Mouse (Mus musculus): ENCODE results near the gene Gm19935. TPM values are rescaled to one million over a fixed set of nuclear protein-coding genes. Genes with fewer than 3 reads are reported as not detected.

Gm19935 gene
- total and polyA plus RNA-seq, 3 experiments: not detected

DNA sequence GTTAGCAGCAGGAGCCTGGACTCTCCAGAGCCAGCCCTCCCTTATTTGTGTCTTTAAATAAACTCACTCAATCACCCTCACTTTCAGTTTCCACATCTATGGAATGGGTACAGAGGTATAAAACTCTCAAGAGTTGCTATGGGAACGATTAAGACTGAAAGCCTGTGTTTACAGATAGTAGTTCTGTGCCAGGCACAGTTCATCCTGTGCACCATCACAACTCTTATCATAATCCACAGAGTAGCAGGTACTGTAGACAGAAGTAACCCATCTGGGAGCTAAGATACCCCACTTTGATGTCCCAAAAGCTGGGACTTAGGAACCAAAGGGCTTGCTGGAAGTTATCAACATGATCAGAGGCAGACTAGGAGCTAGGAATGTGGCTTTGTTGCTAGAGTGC is 12.6 kb upstream of the Gm19935 start:
- DNase-seq (ENCODE audit: extremely low read depth): no peak
- Histone ChIP-seq H3K27ac (ENCODE audit: insufficient read depth, low read depth) (0 out of 2 replicates have a peak overlapping the region, but pooled peaks have one; percentile 53), H3K4me2 (ENCODE audit: insufficient read depth, low read depth, poor library complexity, severe bottlenecking) (peak overlapping the region; percentile 87), H3K4me3 (replicated peaks in 1 of 3; ENCODE audit: low read depth in 2 of 3, low read length in 2 of 3, poor library complexity in 1 of 3) (peak overlapping the region in 2 of 3 experiments; percentile 58 to 81), H3K27me3 (replicated peaks) (no peaks in the 10 kb centered on the region), H3K4me1 (ENCODE audit: control insufficient read depth in 1 of 2, insufficient read depth in 2 of 2) (peaks cover 21 to 56% of the 10 kb centered on the region in 2 experiments), H3K36me3 (replicated peaks in 1 of 2; ENCODE audit: control insufficient read depth in 1 of 2, insufficient read depth in 1 of 2, low read length in 1 of 2) (no peaks in the 10 kb centered on the region), H3K9ac (ENCODE audit: insufficient read depth, low read depth) (peak overlapping the region; percentile 55), H3K9me3 (replicated peaks; ENCODE audit: low read length) (no peaks in the 10 kb centered on the region), H3K79me2 (replicated peaks; ENCODE audit: control insufficient read depth, extremely low read depth, insufficient read depth, poor library complexity, severe bottlenecking) (peaks cover 29% of the 10 kb centered on the region)
- in situ Hi-C loops (cut with MboI; ENCODE audit: low pct_ligation_motif_present, low pct_unique_long_range_greater_than_20kb, low sequenced_read_pairs) (loop anchor here (10.0 kb wide), 1 partner anchor 195 kb away; no protein-coding TSS in a partner anchor), dilution Hi-C loops (cut with MboI; ENCODE audit: extremely low pct_ligation_motif_present, extremely low pct_unique_long_range_greater_than_20kb, low sequenced_read_pairs) (no loop called here)
- TF ChIP-seq MAX (IDR thresholded peaks at IDR 0.05; ENCODE audit: low read length) (no peak), MAZ (IDR thresholded peaks at IDR 0.05; ENCODE audit: low read depth, low read length) (peak; percentile 15; the same call in 1 of the 2 replicates)

DNA sequence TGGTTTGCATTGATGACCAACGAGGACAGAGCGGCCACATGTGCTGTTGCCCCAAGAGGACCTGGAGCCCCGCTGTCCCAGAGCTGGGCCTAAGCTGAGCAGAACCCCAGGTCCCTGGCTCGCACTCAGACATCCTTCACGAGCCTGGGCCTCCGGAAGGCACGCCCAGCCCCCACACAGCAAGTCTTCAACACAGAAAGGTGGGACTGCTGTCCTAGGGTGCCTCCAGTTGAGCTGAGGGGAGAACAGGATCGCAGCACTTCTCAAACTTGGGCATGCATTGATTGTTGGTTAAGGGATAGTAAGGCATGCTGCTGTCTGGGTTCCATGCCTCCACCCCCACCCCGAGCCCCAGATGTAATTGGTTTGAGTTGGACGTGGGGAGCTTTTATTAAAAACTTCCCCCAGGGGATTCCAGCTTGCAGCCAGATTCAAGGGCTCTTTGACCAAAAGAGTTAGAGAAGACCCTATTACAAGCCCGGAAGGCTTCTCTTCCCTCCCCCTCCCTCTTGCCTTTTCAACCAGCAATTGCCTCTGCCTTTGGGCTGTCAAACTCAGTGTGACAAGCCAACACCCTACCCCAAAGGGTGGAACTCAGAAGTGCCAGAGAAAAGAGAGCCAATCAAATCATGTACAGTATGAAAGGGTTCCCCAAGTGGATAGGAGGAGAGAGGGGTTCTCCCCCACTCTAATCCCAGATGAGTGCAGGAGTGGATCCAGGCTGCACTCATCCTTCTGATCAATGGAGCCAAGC is 12.0 kb upstream of the Gm19935 start:
- no peak for DNase-seq (ENCODE audit: extremely low read depth)
- peak overlapping the region; percentile 87 for H3K4me2 ChIP-seq (ENCODE audit: insufficient read depth, low read depth, poor library complexity, severe bottlenecking)
- no peaks in the 10 kb centered on the region for H3K27me3 ChIP-seq (replicated peaks)
- peaks cover 28% of the 10 kb centered on the region for H3K79me2 ChIP-seq (replicated peaks; ENCODE audit: control insufficient read depth, extremely low read depth, insufficient read depth, poor library complexity, severe bottlenecking)
- no peaks in the 10 kb centered on the region for H3K36me3 ChIP-seq (replicated peaks in 1 of 2; ENCODE audit: control insufficient read depth in 1 of 2, insufficient read depth in 1 of 2, low read length in 1 of 2)
- peak overlapping the region; percentile 55 for H3K9ac ChIP-seq (ENCODE audit: insufficient read depth, low read depth)
- H3K27ac ChIP-seq (ENCODE audit: insufficient read depth, low read depth): peak overlapping the region; percentile 34
- in situ Hi-C loops (cut with MboI; ENCODE audit: low pct_ligation_motif_present, low pct_unique_long_range_greater_than_20kb, low sequenced_read_pairs) (loop anchor here (10.0 kb wide), 1 partner anchor 196 kb away; no protein-coding TSS in a partner anchor), dilution Hi-C loops (cut with MboI; ENCODE audit: extremely low pct_ligation_motif_present, extremely low pct_unique_long_range_greater_than_20kb, low sequenced_read_pairs) (no loop called here)
- H3K4me1 ChIP-seq (ENCODE audit: control insufficient read depth in 1 of 2, insufficient read depth in 2 of 2): peaks cover 20 to 56% of the 10 kb centered on the region in 2 experiments
- H3K9me3 ChIP-seq (replicated peaks; ENCODE audit: low read length): no peaks in the 10 kb centered on the region
- peak overlapping the region; percentile 58 to 81 (median 66) for H3K4me3 ChIP-seq (replicated peaks in 1 of 3; ENCODE audit: low read depth in 2 of 3, low read length in 2 of 3, poor library complexity in 1 of 3)
- no peak for TF ChIP-seq NELFE (IDR thresholded peaks at IDR 0.05; ENCODE audit: low read depth, low read length)
- TF ChIP-seq MEF2A (IDR thresholded peaks at IDR 0.05; ENCODE audit: borderline replicate concordance, low read depth, low read length): no peak
- TF ChIP-seq POLR2A (IDR thresholded peaks at IDR 0.05; ENCODE audit: low read depth, low read length): no peak
- TF ChIP-seq NRF1 (IDR thresholded peaks at IDR 0.05; ENCODE audit: low read depth, low read length): no peak
- TF ChIP-seq MXI1 (IDR thresholded peaks at IDR 0.05; ENCODE audit: low read depth, low read length): peak; percentile 40; the same call in 1 of the 2 replicates
- TF ChIP-seq JUND (conservative IDR thresholded peaks at IDR 0.05; ENCODE audit: low read depth, low read length): no peak
- TF ChIP-seq RCOR1 (conservative IDR thresholded peaks at IDR 0.05; ENCODE audit: low read depth, low read length): no peak
- TF ChIP-seq ETS1 (conservative IDR thresholded peaks at IDR 0.05; ENCODE audit: low read depth, low read length): no peak
- TF ChIP-seq CTCF (conservative IDR thresholded peaks at IDR 0.05 in 1 of 2, IDR thresholded peaks at IDR 0.05 in 1 of 2; ENCODE audit: low read depth in 2 of 2, low read length in 2 of 2): no peak
- TF ChIP-seq UBTF (IDR thresholded peaks at IDR 0.05; ENCODE audit: low read depth, low read length): 0 out of 2 replicates have a peak, but pooled peaks have one; percentile 17
- TF ChIP-seq SMC3 (IDR thresholded peaks at IDR 0.05; ENCODE audit: low read depth, low read length): no peak; the same call in 1 of the 2 replicates
- TF ChIP-seq MYC (IDR thresholded peaks at IDR 0.05; ENCODE audit: low read depth, low read length): 0 out of 2 replicates have a peak, but pooled peaks have one; percentile 10
- TF ChIP-seq ZNF384 (IDR thresholded peaks at IDR 0.05; ENCODE audit: low read depth, low read length): no peak
- no peak for TF ChIP-seq JUN (IDR thresholded peaks at IDR 0.05; ENCODE audit: insufficient read depth, low read depth, low read length)
- TF ChIP-seq KAT2A (IDR thresholded peaks at IDR 0.05; ENCODE audit: insufficient replicate concordance, low read length): no peak
- peak; percentile 53 for TF ChIP-seq SIN3A (IDR thresholded peaks at IDR 0.05; ENCODE audit: low read length)
- TF ChIP-seq MAZ (IDR thresholded peaks at IDR 0.05; ENCODE audit: low read depth, low read length): 0 out of 2 replicates have a peak, but pooled peaks have one; percentile 35
- TF ChIP-seq GABPA (IDR thresholded peaks at IDR 0.05; ENCODE audit: insufficient replicate concordance, low read depth, low read length): no peak
- TF ChIP-seq CHD1 (IDR thresholded peaks at IDR 0.05; ENCODE audit: low read depth, low read length): peak; percentile 17; the same call in 1 of the 2 replicates
- TF ChIP-seq POLR2AphosphoS2 (IDR thresholded peaks at IDR 0.05; ENCODE audit: low read depth, low read length): no peak
- no peak for TF ChIP-seq IRF4 (IDR thresholded peaks at IDR 0.05; ENCODE audit: low read depth, low read length)
- no peak for TF ChIP-seq E2F4 (IDR thresholded peaks at IDR 0.05; ENCODE audit: insufficient replicate concordance, low read depth, low read length)
- TF ChIP-seq TCF12 (IDR thresholded peaks at IDR 0.05; ENCODE audit: low read depth, low read length): no peak; the same call in 1 of the 2 replicates
- no peak for TF ChIP-seq MAFK (IDR thresholded peaks at IDR 0.05; ENCODE audit: insufficient replicate concordance, low read length)
- TF ChIP-seq TBP (conservative IDR thresholded peaks at IDR 0.05; ENCODE audit: low read depth, low read length): no peak
- TF ChIP-seq RAD21 (IDR thresholded peaks at IDR 0.05; ENCODE audit: low read depth, low read length): no peak
- no peak for TF ChIP-seq USF1 (IDR thresholded peaks at IDR 0.05; ENCODE audit: low read depth, low read length)
- TF ChIP-seq USF2 (conservative IDR thresholded peaks at IDR 0.05; ENCODE audit: low read depth, low read length): no peak
- no peak for TF ChIP-seq ELF1 (IDR thresholded peaks at IDR 0.05; ENCODE audit: low read depth, low read length)
- TF ChIP-seq PAX5 (IDR thresholded peaks at IDR 0.05; ENCODE audit: low read length): no peak
